Mouse (Mus musculus): ENCODE results near the gene Alox15.

DNA sequence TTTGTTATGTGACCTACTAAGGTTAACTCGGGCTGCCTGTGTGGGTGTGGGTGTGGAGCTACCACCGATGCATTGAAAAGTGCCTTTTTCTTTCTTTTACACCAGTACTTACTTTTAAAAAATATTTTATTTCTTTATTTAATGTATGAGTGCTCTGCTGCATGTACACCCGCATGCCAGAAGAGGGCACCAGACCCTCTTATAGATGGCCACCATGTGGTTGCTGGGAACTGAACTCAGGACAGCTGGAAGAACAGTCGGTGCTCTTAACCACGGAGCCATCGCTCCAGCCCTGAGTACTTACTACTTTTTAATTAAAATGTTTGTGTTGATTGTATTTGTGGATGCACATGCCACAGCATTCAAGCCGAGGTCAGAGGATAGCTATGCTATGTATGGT is 38.0 kb downstream of the Alox15 start:
- TF ChIP-seq CTCF (IDR thresholded peaks at IDR 0.05; ENCODE audit: control insufficient read depth, insufficient read depth, insufficient replicate concordance, low read depth, low read length), result peak; percentile 36; the same call in 1 of the 2 replicates
- no peak for TF ChIP-seq POLR2A (IDR thresholded peaks at IDR 0.05; ENCODE audit: control insufficient read depth, low read depth, low read length)

All from testis, adult 2 months (tissue).